Mouse (Mus musculus) gastrocnemius, postnatal 25 days (tissue): ENCODE data around the gene Tecpr2. TPM values are rescaled to one million over a fixed set of nuclear protein-coding genes. Genes with fewer than 3 reads are reported as not detected.

Source experiments
- DNase-seq: peaks from one replicate; pipeline ENCODE4 v3.0.0; 2022
- total RNA-seq, 2 experiments: library from RNA; stranded (reverse); gene quantifications; 1 replicate in 1 of 2; 2 replicates in 1 of 2; pipeline ENCODE4 v1.2.3; 2021

Tecpr2 gene
- total RNA-seq, 2 experiments from 2014 or later = 1.9 to 3.1 TPM

DNA sequence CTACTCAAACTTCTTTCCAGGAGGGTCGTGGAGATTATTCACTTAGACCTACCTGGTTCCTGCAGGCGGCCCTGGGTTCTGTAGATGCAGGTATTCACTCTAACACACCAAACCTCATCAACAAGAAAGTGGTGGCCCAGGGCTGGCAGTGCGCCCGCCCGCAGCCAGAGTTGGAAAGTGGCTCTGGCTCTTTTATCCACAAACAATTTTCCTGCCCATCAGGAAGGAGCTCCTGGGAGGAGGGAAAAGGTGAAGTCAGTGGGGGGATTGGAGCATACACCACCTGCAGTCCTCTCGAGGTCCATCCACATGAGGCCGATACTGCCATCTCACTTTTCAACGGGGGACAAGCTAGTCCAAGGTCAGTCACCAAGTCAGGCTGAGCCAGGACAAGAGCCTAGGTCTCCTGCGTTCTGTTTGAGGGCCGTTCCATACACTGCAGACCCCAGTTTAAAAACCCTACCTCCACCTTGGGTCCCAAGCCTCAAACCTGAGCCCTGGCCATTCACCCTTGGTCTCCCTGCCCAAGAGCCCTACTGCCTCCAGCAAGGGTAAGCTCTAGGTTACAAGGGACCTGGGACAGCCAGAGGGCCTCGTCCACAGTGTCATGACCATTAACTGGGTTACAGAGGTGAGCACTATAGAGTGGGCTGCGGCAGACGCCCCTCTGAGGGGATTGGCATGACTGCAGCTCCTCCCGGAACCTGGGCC is 89.0 kb downstream of the Tecpr2 start:
- DNase-seq = no peak

DNA sequence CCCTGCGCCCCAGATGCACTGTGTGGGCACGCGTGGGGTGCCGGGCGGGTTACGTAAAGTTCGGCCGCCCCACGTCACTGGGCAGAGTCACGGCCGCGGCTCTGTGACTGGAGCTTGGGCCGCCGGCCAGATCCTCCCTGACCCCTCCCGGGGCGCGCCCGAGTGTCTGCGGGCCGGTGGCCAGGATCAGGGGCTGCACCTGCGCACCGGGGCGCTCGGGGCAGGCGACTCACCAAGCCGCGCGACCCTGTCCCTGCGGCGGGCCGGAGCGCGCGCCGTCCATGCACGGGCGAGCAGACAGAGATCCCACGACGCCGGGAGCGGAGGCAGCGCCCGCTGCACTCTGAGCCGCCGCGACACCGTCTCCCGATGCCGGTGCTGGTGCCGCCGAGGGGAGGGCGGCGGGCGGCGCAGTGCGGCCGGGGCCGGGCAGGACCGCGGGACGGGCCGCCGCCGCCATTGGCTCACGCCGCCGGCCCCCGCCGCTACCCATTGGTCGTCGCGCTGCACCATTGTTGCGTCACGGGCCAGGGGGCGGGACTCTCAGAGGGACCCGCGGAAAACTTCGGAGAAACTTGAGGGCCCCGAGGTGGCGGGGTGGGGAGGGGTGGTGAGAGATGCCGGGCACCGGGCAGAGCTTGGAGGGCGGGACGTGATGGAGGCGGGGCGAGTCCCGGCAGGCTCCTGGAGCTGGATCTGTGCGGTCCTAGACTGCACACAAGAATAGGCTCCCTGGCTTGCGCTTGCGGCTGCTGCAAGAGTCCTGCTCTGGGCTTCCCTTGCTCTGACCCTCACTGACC is 89.7 kb downstream of the Tecpr2 start, which contains the start of gene Ankrd9:
Gene Ankrd9, minus strand, starts transcription at position 434 of the 800 bp plus-strand sequence.
- DNase-seq = peak; percentile 99

DNA sequence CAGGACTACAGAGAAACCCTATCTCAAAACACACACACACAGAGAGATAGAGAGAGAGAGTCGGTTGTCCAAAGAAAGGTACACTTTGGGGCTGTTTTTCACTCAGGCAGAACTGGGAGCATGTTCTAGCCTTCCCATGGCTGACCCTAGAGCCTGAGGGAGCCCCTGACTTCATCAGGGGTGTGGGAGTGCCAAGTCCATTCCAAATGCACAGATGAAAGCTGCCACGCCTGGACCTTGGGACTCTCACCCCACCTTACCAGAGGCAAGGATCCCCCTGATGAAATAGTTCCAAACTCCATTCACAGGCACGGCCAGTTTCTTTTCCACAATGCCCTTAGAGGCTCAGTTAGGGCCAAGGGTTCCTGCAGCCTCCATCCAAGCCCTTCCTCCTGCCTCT is 90.7 kb downstream of the Tecpr2 start:
- DNase-seq = no peak

DNA sequence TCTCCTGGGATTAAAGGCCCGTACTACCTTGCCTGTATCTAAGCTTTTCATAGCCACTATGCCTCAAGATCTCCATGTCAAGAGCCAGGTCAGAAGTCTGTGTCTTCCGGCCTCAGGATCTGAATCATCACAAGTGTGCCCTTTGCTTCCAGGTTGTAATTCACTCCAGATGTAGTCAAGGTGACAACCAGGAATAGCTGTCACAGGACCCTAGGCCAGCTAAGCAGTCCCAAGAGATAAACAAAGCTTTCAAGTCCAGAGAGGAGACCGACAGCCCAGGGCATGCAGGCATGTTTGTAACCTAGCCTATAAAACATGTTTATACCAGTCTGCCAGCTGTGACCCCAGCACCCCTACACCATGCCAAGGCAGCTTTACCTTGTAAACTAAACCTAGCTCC is 92.7 kb downstream of the Tecpr2 start:
- DNase-seq = no peak

DNA sequence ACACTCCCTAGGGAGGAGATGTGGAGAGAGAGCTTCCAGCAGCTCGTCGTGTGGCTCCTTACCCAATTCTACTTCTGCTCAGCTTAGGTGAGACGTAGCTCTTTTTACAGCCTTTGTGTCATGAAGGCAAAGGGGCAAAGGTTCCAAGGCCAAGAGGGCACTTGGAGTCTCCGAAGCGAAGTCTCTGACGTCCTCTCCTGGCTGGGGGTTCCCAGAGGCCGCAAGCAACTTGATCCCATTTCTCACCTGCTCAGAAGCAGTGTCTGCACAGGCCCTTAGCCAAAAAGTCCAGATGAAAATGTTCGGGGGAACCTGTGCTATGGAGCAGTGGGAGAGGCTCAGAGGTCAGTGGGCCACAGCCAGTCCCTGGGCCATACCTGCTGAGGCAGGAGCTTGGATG is 94.0 kb downstream of the Tecpr2 start:
- DNase-seq = no peak

DNA sequence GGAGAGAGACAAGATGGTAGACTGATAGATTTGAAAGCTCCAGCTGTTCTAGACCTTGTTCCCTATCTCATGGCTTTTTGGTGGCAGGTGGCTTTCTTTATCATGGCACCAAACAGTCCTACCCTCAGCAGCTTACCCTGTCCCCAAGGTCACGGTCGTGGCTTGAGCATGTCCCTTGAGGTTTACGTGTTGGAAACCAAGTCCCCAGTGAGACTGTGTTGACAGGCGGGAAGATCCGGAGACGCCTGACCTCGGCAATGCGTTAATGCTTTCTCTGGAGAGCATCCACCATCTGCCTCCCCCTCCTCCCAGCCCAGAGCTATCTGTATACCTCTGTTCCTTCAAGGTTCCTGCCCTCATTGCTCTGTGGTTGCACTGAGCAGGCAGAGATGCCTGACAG is 94.7 kb downstream of the Tecpr2 start:
- no peak for DNase-seq

DNA sequence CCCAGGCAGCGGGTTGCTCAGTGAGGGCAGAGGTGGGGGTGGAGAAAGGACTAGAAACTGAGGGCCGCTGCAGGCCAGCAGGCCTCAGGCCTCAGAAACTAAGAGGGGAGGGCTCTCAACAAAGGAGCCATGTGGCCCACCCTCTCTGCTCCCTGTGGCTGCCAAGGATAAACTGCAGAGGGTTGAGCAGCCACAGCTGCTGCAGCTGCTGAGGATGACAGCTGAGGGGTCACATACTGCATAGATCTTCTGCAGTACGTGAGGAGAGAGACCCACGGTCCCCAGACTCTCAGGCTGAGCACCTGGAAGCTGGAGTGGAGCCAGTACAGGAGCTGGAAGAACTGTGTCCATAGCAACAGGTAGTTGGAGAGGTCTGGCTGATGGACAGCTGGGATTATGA is 95.5 kb downstream of the Tecpr2 start:
- no peak for DNase-seq

DNA sequence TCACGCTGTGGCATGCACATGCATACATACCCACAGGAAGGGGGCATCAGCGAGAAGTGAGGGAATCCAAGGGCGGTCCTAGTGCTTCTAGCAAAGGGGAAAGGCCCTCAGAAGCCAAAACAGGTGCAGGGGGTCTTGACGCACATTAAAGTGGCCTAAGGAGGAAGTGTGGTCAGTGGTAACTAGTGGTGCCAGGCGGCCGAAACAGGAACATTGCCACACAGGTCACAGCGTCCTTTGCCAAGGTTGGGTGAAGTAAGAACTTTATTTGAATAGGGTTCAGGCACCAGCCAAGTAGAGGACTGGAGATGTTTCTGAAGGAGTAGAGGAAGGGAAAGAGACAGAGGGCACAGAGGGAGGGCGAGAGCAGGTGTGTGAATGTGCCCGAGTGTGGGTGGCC is 96.1 kb downstream of the Tecpr2 start:
- peak; percentile 44 for DNase-seq

DNA sequence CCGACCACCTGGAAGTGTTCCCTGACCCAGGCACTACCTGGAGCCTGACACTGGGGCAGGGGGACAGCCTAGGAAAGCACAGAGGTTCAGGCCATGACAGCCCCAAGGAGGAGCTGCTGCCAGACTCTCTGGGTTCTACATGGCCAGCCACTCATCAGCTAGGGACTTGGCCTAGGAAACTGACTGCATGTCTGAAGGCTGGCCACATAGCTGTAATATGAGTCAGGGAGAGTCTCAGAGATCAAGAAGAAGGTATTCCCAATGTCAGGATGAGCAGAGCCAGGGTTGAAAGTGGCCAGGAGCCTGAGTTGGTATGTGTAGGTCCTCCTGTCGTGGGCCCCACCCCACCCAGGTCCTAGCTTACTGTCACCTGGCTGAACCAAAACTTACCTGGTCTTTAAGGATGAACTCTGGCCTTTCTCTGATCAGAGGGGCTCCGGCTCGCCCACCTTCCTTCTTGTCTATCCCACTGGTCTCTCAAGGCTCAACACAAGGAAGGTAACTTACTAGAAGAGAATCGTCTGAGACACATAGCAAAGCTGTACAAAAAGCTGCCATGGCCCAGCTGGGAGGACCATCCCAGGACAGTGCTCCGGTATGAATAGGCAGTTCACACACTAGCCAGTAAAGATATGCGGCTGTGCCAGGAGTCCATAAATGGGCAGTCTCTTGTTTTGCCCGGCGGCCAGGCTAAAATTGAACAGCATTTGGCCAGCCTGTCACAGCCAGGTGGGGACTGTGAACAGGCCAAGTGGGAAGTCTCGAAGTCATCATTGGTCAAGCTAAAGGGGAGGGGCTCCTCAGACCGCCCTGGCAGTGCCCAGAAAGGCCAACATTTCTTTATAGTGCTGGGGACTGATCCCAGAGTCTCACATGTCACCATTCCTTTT is 97.7 kb downstream of the Tecpr2 start:
- peak; percentile 74 for DNase-seq

DNA sequence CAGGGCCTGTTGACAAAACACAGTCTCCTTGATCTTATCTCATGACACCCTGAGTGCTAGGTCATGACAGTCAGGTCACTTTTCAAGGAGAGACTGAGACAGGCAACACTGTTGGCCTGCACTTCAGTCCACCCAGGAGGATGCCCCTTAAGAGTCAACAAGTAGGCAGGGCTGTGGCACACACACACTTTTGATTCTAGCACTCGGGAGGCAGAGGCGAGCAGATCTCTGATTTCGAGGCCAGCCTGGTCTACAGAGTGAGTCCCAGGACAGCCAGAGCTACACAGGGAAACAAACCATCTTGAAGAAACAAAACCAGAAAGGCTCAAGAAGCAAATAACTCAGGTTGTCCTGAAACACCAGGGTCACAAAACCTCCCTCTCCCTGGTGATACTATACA is 100.3 kb downstream of the Tecpr2 start:
- no peak for DNase-seq

DNA sequence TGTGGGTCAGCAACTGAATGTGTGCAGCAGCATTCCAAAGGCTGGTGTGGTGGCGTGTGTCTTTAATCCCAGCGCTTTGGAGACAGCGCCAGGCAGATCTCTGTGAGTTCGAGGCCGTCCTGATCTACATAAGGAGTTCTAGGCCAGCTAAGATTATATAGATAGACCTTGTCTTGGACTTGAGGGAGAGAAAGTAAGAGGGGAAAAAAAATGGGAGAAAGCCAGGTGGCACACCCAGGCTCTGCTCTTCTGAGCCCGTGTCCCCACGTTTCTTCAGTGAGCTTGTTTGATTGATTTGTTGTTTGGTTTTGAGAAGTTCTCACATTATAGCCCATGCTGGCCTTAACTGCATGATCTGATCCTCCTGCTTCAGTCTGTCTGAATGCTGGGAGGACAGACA is 101.4 kb downstream of the Tecpr2 start:
- DNase-seq = no peak

DNA sequence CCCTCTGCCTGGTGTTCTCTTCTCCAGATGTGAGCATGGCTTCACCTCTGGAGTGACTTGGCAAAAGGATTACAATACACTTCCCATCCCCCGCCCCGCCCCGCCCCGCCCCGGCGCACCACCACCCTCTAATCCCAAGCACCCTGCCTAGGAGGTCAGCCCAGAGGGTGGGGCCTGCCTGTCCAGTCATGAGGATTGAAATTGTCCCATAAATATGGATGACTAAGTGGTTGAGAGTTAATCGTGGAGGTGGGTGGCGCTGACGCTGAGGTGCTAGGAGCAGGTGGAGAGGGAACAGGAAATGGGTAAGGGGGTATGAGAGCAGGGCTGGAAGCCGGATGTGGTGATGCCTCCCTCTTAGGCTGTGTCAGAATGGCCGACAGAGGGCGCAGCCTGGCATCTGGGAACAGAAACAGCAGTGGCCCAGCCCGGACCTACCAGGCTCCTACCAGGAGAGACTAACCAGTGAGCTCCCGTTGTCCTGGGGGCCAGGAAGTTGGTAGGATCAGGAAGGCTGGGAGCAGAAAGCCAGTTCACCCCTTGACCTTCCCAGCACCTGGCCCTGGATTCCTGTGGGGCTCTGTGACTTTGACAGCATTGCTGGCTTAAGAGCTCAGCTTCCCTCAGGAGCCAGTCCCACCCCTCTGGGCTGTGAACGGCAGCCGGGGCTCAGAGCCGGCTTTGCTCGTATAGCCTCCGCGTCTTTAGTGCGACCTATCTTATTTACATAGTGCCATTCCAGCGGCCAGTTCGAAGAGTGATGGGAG is 102.5 kb downstream of the Tecpr2 start:
- peak; percentile 77 for DNase-seq

DNA sequence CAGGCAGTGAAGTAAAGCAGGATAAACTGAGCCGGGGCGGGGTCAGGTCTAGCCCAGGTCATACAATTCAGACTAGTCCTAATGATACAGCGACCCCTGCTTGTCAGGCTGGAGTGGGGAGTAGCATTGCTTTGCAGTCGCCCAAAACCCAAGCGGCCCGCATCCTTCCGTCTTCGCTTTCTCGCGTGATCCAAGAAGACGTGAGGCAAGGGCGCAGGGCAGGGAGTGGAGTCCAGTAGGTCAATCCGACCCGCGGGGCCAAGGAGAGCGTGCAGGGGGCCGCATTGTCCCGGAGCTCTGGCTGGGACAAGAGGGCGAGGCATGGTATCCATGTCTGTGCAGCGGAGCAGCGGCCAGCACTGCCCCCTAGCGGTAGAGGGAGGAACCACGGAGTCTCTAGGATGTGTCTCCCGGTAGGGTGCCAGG is 103.1 kb downstream of the Tecpr2 start:
- peak; percentile 87 for DNase-seq

DNA sequence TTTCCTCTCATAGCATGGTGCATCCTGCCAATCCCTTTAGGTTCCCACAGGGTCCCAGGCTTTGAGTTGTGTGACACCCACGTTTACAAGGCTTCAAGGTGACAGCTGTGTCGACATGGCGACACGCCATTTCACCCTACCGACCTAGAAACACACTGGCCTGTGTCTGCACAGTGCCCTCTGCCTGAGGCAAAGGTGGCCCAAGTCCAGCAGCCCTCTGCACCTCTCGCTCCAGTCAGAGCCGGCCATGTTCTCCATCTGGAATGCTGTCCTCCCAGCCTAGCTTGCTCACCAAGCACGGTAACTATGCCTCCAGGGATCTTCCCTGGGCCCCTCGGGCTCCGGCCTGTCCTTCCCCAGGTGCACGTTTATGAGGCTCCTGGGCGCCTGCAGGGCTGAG is 103.7 kb downstream of the Tecpr2 start:
- DNase-seq = no peak

DNA sequence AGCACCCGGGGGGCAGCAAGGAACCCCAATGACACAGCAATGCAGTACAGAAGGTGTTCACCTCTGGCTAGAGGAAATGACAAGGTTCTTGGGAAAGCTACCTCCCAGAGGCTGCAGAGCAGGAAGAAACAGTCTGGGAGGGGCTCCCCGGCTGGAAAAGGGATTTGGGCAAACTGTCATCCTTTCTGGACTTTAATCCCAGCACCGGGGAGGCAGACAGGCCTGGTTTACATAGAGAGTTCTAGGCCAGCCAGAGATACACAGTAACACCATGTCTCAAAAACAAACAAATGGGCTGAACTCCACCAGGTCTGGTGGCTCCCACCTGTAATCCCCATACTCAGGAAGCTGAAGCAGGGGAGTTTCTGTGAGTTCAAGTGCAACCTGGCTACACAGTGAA is 104.2 kb downstream of the Tecpr2 start:
- DNase-seq = no peak

DNA sequence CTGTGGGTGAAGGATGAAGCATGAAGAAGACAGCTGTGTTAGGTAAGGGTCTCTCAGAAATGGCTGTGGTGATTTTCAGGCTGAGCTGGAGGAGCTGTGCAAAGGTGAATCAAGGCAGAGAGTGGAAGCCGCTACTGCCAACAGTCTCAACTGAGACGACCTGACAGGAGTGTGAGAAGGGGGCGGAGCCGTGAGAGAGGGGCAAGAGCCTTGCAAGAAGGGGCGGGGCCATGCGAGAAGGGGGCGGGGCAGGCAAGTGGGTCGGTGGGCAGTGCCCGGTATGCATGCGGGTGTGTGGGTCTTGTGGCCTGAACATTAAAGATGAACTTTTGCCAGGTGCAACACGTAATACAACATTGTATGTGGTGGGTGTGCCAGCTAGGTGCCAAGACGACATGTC is 105.6 kb downstream of the Tecpr2 start:
- no peak for DNase-seq

DNA sequence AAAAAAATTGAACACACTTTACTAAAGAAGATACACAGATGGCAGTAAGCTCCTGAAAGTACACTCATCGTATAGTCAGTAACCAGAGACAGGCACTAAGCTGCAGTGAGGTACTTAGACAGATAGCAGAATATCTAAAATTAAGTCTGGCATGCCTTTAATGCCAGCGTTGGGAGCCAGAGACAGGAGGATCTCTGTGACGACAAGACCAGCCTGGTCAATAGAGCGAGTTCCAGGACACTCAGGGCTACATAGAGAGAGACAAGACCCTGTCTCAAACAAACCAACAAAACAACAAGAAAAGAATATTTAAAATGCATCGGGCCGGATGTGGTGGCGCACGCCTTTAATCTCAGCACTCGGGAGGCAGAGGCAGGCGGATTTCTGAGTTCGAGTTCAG is 109.0 kb downstream of the Tecpr2 start:
- no peak for DNase-seq

DNA sequence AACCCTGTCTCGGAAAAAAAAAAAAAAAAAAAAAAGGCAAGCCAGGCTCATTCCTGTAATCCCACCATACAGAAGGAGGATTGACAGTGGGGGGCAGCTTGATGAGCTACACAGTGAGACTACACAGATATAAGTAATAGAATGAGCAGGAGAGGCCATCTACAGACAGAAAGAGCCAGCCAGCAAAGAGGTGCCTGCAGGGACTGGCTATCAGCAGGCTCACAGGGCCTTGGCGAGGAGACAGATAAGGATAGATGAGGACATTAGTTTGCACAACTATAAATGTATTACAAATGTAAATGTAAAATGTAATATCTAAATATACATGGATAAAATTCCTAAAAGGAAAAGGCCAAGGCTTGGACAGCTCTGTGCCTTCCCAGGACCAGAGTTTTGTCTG is 110.8 kb downstream of the Tecpr2 start:
- DNase-seq = no peak

DNA sequence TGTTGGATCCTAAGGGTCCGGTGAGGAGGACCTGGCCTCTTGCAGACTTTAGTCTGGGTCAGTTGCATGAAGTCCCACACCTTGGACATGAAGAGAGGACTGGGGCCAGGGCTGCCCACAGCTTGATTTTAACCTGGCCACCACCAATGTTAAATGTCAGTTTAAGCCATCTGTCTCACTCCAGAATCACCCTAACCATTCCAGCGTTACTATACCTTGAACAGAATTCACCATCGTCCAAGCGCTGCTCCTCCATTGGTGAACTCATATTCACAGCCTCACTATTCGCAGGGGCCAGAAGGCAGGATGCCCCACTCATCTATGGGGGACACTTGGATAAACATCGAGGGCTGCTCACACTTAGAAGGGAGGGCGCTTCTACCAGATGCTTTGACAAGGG is 111.9 kb downstream of the Tecpr2 start:
- no peak for DNase-seq

DNA sequence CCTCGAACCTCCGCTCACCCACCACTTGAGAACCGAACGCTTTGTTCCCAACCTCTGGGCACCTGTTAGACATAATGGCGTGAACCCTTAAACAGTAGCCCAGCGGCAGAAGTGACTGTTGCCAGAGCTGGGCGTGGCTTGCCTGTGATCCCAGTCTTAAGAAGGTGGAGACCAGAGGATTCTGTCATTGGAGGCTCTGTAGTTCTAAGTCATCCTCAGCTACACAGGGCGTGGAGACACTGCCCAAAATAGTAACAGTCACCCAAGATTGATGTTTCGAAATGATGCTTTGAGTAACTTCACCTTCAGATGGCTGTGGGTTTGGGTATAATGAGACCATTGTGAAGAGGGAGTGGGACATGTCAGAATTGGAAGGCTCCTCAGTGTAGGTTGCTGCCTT is 115.1 kb downstream of the Tecpr2 start:
- DNase-seq = no peak

DNA sequence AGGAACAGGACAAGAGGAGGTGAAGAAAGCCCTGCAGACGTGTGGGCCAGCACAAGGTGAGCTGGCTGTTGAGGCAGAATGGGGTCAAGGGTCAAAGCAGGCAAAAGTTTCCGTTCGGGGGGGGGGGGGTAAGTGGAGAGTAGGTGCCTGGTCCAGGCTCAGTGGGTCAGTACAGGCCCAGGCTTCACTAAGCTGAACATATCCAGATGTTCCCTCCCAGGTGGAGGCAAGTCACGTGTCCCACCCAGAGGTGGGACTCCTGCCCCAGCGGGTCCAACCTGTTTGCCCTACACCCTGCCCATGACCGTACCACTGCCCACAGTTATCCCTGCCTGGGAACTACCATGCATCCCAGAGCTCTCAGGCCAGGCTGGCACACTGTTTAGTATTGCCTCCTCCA is 116.7 kb downstream of the Tecpr2 start:
- no peak for DNase-seq

DNA sequence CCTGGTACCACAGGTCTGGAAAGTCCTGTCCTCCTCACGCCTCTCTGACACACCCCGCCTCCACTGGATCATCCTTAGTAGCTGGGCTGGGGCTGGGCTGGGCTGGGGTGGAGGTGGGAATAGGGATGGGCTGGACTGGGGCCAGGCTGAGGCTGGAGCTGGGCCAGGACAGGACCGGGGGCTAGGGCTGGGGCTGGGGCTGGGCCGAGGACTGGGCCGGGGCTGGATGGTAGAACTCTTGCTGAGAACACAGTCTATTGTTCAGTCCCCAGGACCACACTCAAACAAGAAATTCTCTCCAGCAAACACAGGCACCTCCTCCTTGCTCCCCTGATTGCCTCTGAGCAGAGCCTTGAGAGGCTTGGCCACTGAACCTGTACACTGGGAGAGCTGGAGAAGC is 117.3 kb downstream of the Tecpr2 start:
- DNase-seq = no peak
